Comparison of ENCODE assay signal across 9 mouse cellular contexts in genomic region chr17:17394336-17394735, GRCm38 (mm10). TPM values are rescaled to one million over a fixed set of nuclear protein-coding genes. Genes with fewer than 3 reads are reported as not detected.
A peak's percentile ranks its signal among the peaks of the same experiment; 100 is the strongest.
DNase-seq lines count a peak whose midpoint lies in the region; ATAC-seq lines count a peak whose summit lies in the region.
"Had no signal": no experiment of that assay in that cellular context is flagged by ENCODE, and none has a peak within 500 bp of the region (broad histone marks: within the 10 kb centered on the region; RNA-seq: fewer than 3 reads in every experiment).

No protein-coding gene starts in this region.

- WGBS in liver, embryonic 12.5 days (ENCODE audit: insufficient replicate concordance): 40% methylated on average over 4 of the region's 4 CpGs
- WGBS in midbrain, embryonic 15.5 days: 30% methylated on average over 4 of the region's 4 CpGs

- H3K36me3 ChIP-seq in liver, embryonic 12.5 days: peaks cover 43% of the 10 kb centered on the region
- peaks cover 8% of the 10 kb centered on the region; the same call in 1 of the 2 replicates for H3K36me3 ChIP-seq in midbrain, embryonic 15.5 days (replicated peaks)

- no peaks in the 10 kb centered on the region for H3K27me3 ChIP-seq in liver, embryonic 12.5 days (replicated peaks)
- H3K27me3 ChIP-seq in midbrain, embryonic 15.5 days (replicated peaks): no peaks in the 10 kb centered on the region
- H3K27me3 ChIP-seq: megakaryocyte, embryonic 14.5 days had no signal

- H3K9ac ChIP-seq in liver, embryonic 12.5 days: no peak overlapping the region
- no peak overlapping the region for H3K9ac ChIP-seq in midbrain, embryonic 15.5 days

- H3K9me3 ChIP-seq in liver, embryonic 12.5 days (replicated peaks): no peaks in the 10 kb centered on the region
- no peaks in the 10 kb centered on the region for H3K9me3 ChIP-seq in midbrain, embryonic 15.5 days
- H3K9me3 ChIP-seq: megakaryocyte, embryonic 14.5 days had no signal

- DNase-seq in liver: peak; percentile 69
- peak; percentile 75 for DNase-seq in cerebellum, adult 8-10 months
- peak; percentile 59 to 82 for DNase-seq in frontal cortex, postnatal 14 days (ENCODE audit: low spot score in 2 of 2)
- peak; percentile 46 for DNase-seq in kidney, adult 11 months
- peak; percentile 81 to 83 for DNase-seq in left cerebral cortex, postnatal 10 days (ENCODE audit: extremely low spot score in 1 of 2, low spot score in 2 of 2)
- DNase-seq in spleen, adult 18-20 months: peak; percentile 31 to 76

- H3K4me3 ChIP-seq in liver, embryonic 12.5 days: no peak overlapping the region
- H3K4me3 ChIP-seq in midbrain, embryonic 15.5 days: no peak overlapping the region
- H3K4me3 ChIP-seq: megakaryocyte, embryonic 14.5 days had no signal

- intact Hi-C loops in left cerebral cortex, postnatal 10 days (cut with DNase I): loop anchor here (5.0 to 10.0 kb wide), 4 partner anchors 170 to 358 kb away; partner anchors contain the start of gene Lnpep

- no peak overlapping the region for H3K27ac ChIP-seq in liver, embryonic 12.5 days
- H3K27ac ChIP-seq in midbrain, embryonic 15.5 days: no peak overlapping the region

- no peaks in the 10 kb centered on the region; the same call in 1 of the 2 replicates for H3K4me1 ChIP-seq in liver, embryonic 12.5 days
- H3K4me1 ChIP-seq in midbrain, embryonic 15.5 days: no peaks in the 10 kb centered on the region

- no peak for ATAC-seq in liver, embryonic 12.5 days
- ATAC-seq in midbrain, embryonic 15.5 days (replicated peaks): peak; percentile 71

- no peak overlapping the region for H3K4me2 ChIP-seq in liver, embryonic 12.5 days
- no peak overlapping the region for H3K4me2 ChIP-seq in midbrain, embryonic 15.5 days

RNA-seq across cellular contexts. Expression of gene Lix1, which starts 8.1 kb away (rescaled TPM):
- 0.49 and 0.60 TPM in 2 replicates for polyA plus RNA-seq in liver, embryonic 12.5 days (2016; fragmentation: Nextera tagmentation; extraction: Ambion mirVana)
- total RNA-seq in left cerebral cortex, postnatal 10 days (2021): 10 to 100 TPM; 62.9 to 65.4 TPM
- 10.0 and 11.4 TPM in 2 replicates for polyA plus RNA-seq in midbrain, embryonic 15.5 days (2015; fragmentation: Nextera tagmentation; extraction: Ambion mirVana)

RNA-seq across cellular contexts. Expression of gene Riok2, which starts 20.2 kb away (rescaled TPM):
- polyA plus RNA-seq in liver, embryonic 12.5 days (2016; fragmentation: Nextera tagmentation; extraction: Ambion mirVana): 18.2 and 20.7 TPM in 2 replicates
- total RNA-seq in left cerebral cortex, postnatal 10 days (2021): 10 to 100 TPM; 16.4 to 17.0 TPM
- 20.4 and 24.0 TPM in 2 replicates for polyA plus RNA-seq in midbrain, embryonic 15.5 days (2015; fragmentation: Nextera tagmentation; extraction: Ambion mirVana)
